Mouse (Mus musculus): ENCODE measurements at regions not wholly inside any gene's neighbourhood (a gene's known extent, or its start where the extent isn't known, plus 50 kb on each side); places are given as distances from the start of the nearest gene placed in this dataset.

GRCm38 (mm10) chr1:77790974-77791373 lies 276.1 kb upstream of the Epha4 start:
- in situ Hi-C loops (cut with MboI, MseI): no loop called here

GRCm38 (mm10) chr1:77754326-77754725 lies 239.4 kb upstream of the Epha4 start:
- in situ Hi-C loops (cut with MboI, MseI): no loop called here

GRCm38 (mm10) chr1:77748483-77749465 lies 233.9 kb upstream of the Epha4 start:
- in situ Hi-C loops (cut with MboI, MseI): no loop called here

GRCm38 (mm10) chr1:77732099-77732498 lies 217.2 kb upstream of the Epha4 start:
- in situ Hi-C loops (cut with MboI, MseI): no loop called here

GRCm38 (mm10) chr1:77727561-77727960 lies 212.7 kb upstream of the Epha4 start:
- in situ Hi-C loops (cut with MboI, MseI): no loop called here

- in situ Hi-C loops (cut with MboI, MseI): no loop called here
Observed at GRCm38 (mm10) chr1:77723246-77723645, 208.4 kb upstream of the Epha4 start.

- in situ Hi-C loops (cut with MboI, MseI): no loop called here
Observed at GRCm38 (mm10) chr1:77720859-77721258, 206.0 kb upstream of the Epha4 start.

- in situ Hi-C loops (cut with MboI, MseI): no loop called here
Observed at GRCm38 (mm10) chr1:77713001-77713400, 198.1 kb upstream of the Epha4 start.

GRCm38 (mm10) chr1:77708202-77709020 lies 193.5 kb upstream of the Epha4 start:
- in situ Hi-C loops (cut with MboI, MseI): no loop called here

GRCm38 (mm10) chr1:77695228-77696018 lies 180.5 kb upstream of the Epha4 start:
- in situ Hi-C loops (cut with MboI, MseI): no loop called here

GRCm38 (mm10) chr1:77663345-77663744 lies 148.5 kb upstream of the Epha4 start:
- in situ Hi-C loops (cut with MboI, MseI): no loop called here

GRCm38 (mm10) chr1:77660436-77660835 lies 145.5 kb upstream of the Epha4 start:
- in situ Hi-C loops (cut with MboI, MseI): no loop called here

GRCm38 (mm10) chr1:77637025-77637424 lies 122.1 kb upstream of the Epha4 start:
- in situ Hi-C loops (cut with MboI, MseI): loop anchor here (10.0 kb wide), 1 partner anchor 368 kb away; no protein-coding TSS in a partner anchor

- in situ Hi-C loops (cut with MboI, MseI): loop anchor here (10.0 kb wide), 1 partner anchor 375 kb away; no protein-coding TSS in a partner anchor
Observed at GRCm38 (mm10) chr1:77629496-77630281, 114.8 kb upstream of the Epha4 start.

GRCm38 (mm10) chr1:77628861-77629260 lies 114.0 kb upstream of the Epha4 start:
- in situ Hi-C loops (cut with MboI, MseI): no loop called here

GRCm38 (mm10) chr1:77617490-77617889 lies 102.6 kb upstream of the Epha4 start:
- in situ Hi-C loops (cut with MboI, MseI): no loop called here

- in situ Hi-C loops (cut with MboI, MseI): no loop called here
Observed at GRCm38 (mm10) chr1:77600509-77600908, 85.6 kb upstream of the Epha4 start.

- in situ Hi-C loops (cut with MboI, MseI): no loop called here
Observed at GRCm38 (mm10) chr1:77592649-77593048, 77.8 kb upstream of the Epha4 start.

- in situ Hi-C loops (cut with MboI, MseI): no loop called here
Observed at GRCm38 (mm10) chr1:77592248-77592647, 77.4 kb upstream of the Epha4 start.

- in situ Hi-C loops (cut with MboI, MseI): loop anchor here (10.0 kb wide), 1 partner anchor 1565 kb away; no protein-coding TSS in a partner anchor
Observed at GRCm38 (mm10) chr1:77589423-77589822, 74.5 kb upstream of the Epha4 start.
